Mouse (Mus musculus) A20 (cell line): Measurements from ENCODE around the gene Siah1b.

Experiments used
- DNase-seq: peaks from one replicate; pipeline ENCODE4 v3.0.0-alpha.2; 2011; ENCODE audit warnings: low read depth, low spot score

The Siah1b gene

GRCm38 (mm10) chrX:164076040-164076775 is at the start of gene Siah1b:
Gene Siah1b, minus strand, starts transcription at chrX:164076493.
- peak; percentile 93 for DNase-seq

- no peak for DNase-seq
These were observed 47.6 kb upstream of the Siah1b start for GRCm38 (mm10) chrX:164123942-164124341.

- DNase-seq, result no peak
These were observed 37.5 kb upstream of the Siah1b start for GRCm38 (mm10) chrX:164113744-164114143.

GRCm38 (mm10) chrX:164111146-164111545 is 34.9 kb upstream of the Siah1b start:
- DNase-seq, result no peak

GRCm38 (mm10) chrX:164102656-164103055 is 26.4 kb upstream of the Siah1b start:
- DNase-seq, result no peak

GRCm38 (mm10) chrX:164102198-164102597 is 25.9 kb upstream of the Siah1b start:
- DNase-seq, result no peak

- no peak for DNase-seq
These were observed 25.2 kb upstream of the Siah1b start for GRCm38 (mm10) chrX:164101483-164101882.

- DNase-seq, result no peak
These were observed 19.5 kb upstream of the Siah1b start for GRCm38 (mm10) chrX:164095838-164096237.

- DNase-seq, result no peak
These were observed 17.1 kb upstream of the Siah1b start for GRCm38 (mm10) chrX:164093435-164093834.

GRCm38 (mm10) chrX:164092300-164093169 is 16.2 kb upstream of the Siah1b start:
- DNase-seq, result no peak

- no peak for DNase-seq
These were observed 13.6 kb upstream of the Siah1b start for GRCm38 (mm10) chrX:164089916-164090315.

GRCm38 (mm10) chrX:164088582-164088981 is 12.3 kb upstream of the Siah1b start, which contains the start of gene Cltrn:
Gene Cltrn, plus strand, starts transcription at chrX:164088830.
- no peak for DNase-seq

- DNase-seq, result no peak
These were observed 5.7 kb upstream of the Siah1b start for GRCm38 (mm10) chrX:164082030-164082429.

GRCm38 (mm10) chrX:164068968-164069367 is 7.3 kb downstream of the Siah1b start:
- DNase-seq, result no peak

GRCm38 (mm10) chrX:164066185-164066584 is 10.1 kb downstream of the Siah1b start:
- peak; percentile 69 for DNase-seq

GRCm38 (mm10) chrX:164059070-164059469 is 17.2 kb downstream of the Siah1b start:
- no peak for DNase-seq

- no peak for DNase-seq
These were observed 17.8 kb downstream of the Siah1b start for GRCm38 (mm10) chrX:164058523-164058922.

- DNase-seq, result no peak
These were observed 20.6 kb downstream of the Siah1b start for GRCm38 (mm10) chrX:164055726-164056125.

GRCm38 (mm10) chrX:164046736-164047135 is 29.6 kb downstream of the Siah1b start:
- peak; percentile 3 for DNase-seq

- DNase-seq, result no peak
These were observed 34.2 kb downstream of the Siah1b start for GRCm38 (mm10) chrX:164042069-164042468.

- no peak for DNase-seq
These were observed 37.4 kb downstream of the Siah1b start for GRCm38 (mm10) chrX:164038882-164039281.

GRCm38 (mm10) chrX:164035931-164036330 is 40.4 kb downstream of the Siah1b start:
- DNase-seq, result no peak

- DNase-seq, result no peak
These were observed 40.9 kb downstream of the Siah1b start for GRCm38 (mm10) chrX:164035401-164035800.
